Mouse (Mus musculus): ENCODE measurements around the gene Armh3. TPM values are rescaled to one million over a fixed set of nuclear protein-coding genes. Genes with fewer than 3 reads are reported as not detected.

Gene Armh3
- polyA plus RNA-seq, 1 experiment from 2014 or later: 10.1 TPM

GRCm38 (mm10) chr19:45830679-45831078 is 167.6 kb downstream of the Armh3 start:
- WGBS: 36% methylated on average over 2 of the region's 2 CpGs
- H3K4me3 ChIP-seq (ENCODE audit: low read depth, low read length): no peak overlapping the region
- no peaks in the 10 kb centered on the region for H3K27me3 ChIP-seq (replicated peaks; ENCODE audit: control insufficient read depth, insufficient read depth, low read length)
- H3K9ac ChIP-seq (ENCODE audit: low read depth, low read length): no peak overlapping the region
- no peak for ATAC-seq
- no peaks in the 10 kb centered on the region; the same call in 1 of the 2 replicates for H3K36me3 ChIP-seq (ENCODE audit: control insufficient read depth, insufficient read depth)
- peak; percentile 42 for TF ChIP-seq CTCF (IDR thresholded peaks at IDR 0.05; ENCODE audit: low read depth)
- H3K4me2 ChIP-seq (replicated peaks; ENCODE audit: low read depth): no peak overlapping the region
- no peaks in the 10 kb centered on the region for H3K4me1 ChIP-seq (replicated peaks; ENCODE audit: control insufficient read depth, insufficient read depth, low read length)
- H3K27ac ChIP-seq (ENCODE audit: low read depth, low read length): no peak overlapping the region
- no peaks in the 10 kb centered on the region for H3K9me3 ChIP-seq (ENCODE audit: control insufficient read depth)

- Histone ChIP-seq H3K4me1 (replicated peaks; ENCODE audit: control insufficient read depth, insufficient read depth, low read length) (no peaks in the 10 kb centered on the region), H3K36me3 (ENCODE audit: control insufficient read depth, insufficient read depth) (no peaks in the 10 kb centered on the region; the same call in 1 of the 2 replicates), H3K4me3 (ENCODE audit: low read depth, low read length) (no peak overlapping the region), H3K9me3 (ENCODE audit: control insufficient read depth) (no peaks in the 10 kb centered on the region), H3K4me2 (replicated peaks; ENCODE audit: low read depth) (no peak overlapping the region), H3K27me3 (replicated peaks; ENCODE audit: control insufficient read depth, insufficient read depth, low read length) (no peaks in the 10 kb centered on the region), H3K27ac (ENCODE audit: low read depth, low read length) (peak overlapping the region; percentile 21; the same call in 1 of the 2 replicates), H3K9ac (ENCODE audit: low read depth, low read length) (no peak overlapping the region)
- TF ChIP-seq CTCF (IDR thresholded peaks at IDR 0.05; ENCODE audit: low read depth): peak; percentile 27
- 91% methylated on average over 3 of the region's 3 CpGs for WGBS
- ATAC-seq: no peak
Measured at GRCm38 (mm10) chr19:45827736-45828135, 170.6 kb downstream of the Armh3 start.

- H3K4me2 ChIP-seq (replicated peaks; ENCODE audit: low read depth): no peak overlapping the region
- no peaks in the 10 kb centered on the region for H3K9me3 ChIP-seq (ENCODE audit: control insufficient read depth)
- H3K27me3 ChIP-seq (replicated peaks; ENCODE audit: control insufficient read depth, insufficient read depth, low read length): no peaks in the 10 kb centered on the region
- TF ChIP-seq CTCF (IDR thresholded peaks at IDR 0.05; ENCODE audit: low read depth): no peak
- no peak overlapping the region for H3K9ac ChIP-seq (ENCODE audit: low read depth, low read length)
- H3K4me3 ChIP-seq (ENCODE audit: low read depth, low read length): no peak overlapping the region
- H3K36me3 ChIP-seq (ENCODE audit: control insufficient read depth, insufficient read depth): no peaks in the 10 kb centered on the region; the same call in 1 of the 2 replicates
- no peaks in the 10 kb centered on the region for H3K4me1 ChIP-seq (replicated peaks; ENCODE audit: control insufficient read depth, insufficient read depth, low read length)
- no peak for ATAC-seq
- peak overlapping the region; percentile 21; the same call in 1 of the 2 replicates for H3K27ac ChIP-seq (ENCODE audit: low read depth, low read length)
- WGBS: 50% methylated on average over 5 of the region's 5 CpGs
Measured at GRCm38 (mm10) chr19:45827125-45827524, 171.2 kb downstream of the Armh3 start.

GRCm38 (mm10) chr19:45826146-45826545 is 172.1 kb downstream of the Armh3 start:
- Histone ChIP-seq H3K4me3 (ENCODE audit: low read depth, low read length) (no peak overlapping the region), H3K9me3 (ENCODE audit: control insufficient read depth) (no peaks in the 10 kb centered on the region), H3K27ac (ENCODE audit: low read depth, low read length) (no peak overlapping the region), H3K27me3 (replicated peaks; ENCODE audit: control insufficient read depth, insufficient read depth, low read length) (no peaks in the 10 kb centered on the region), H3K4me2 (replicated peaks; ENCODE audit: low read depth) (no peak overlapping the region), H3K4me1 (replicated peaks; ENCODE audit: control insufficient read depth, insufficient read depth, low read length) (no peaks in the 10 kb centered on the region), H3K9ac (ENCODE audit: low read depth, low read length) (no peak overlapping the region), H3K36me3 (ENCODE audit: control insufficient read depth, insufficient read depth) (no peaks in the 10 kb centered on the region; the same call in 1 of the 2 replicates)
- WGBS: 73% methylated on average over 3 of the region's 3 CpGs
- no peak for ATAC-seq
- no peak for TF ChIP-seq CTCF (IDR thresholded peaks at IDR 0.05; ENCODE audit: low read depth)

GRCm38 (mm10) chr19:45821832-45822231 is 176.5 kb downstream of the Armh3 start:
- Histone ChIP-seq H3K4me3 (ENCODE audit: low read depth, low read length) (no peak overlapping the region), H3K36me3 (ENCODE audit: control insufficient read depth, insufficient read depth) (peaks cover 17% of the 10 kb centered on the region), H3K4me1 (replicated peaks; ENCODE audit: control insufficient read depth, insufficient read depth, low read length) (no peaks in the 10 kb centered on the region), H3K27ac (ENCODE audit: low read depth, low read length) (no peak overlapping the region), H3K9ac (ENCODE audit: low read depth, low read length) (no peak overlapping the region), H3K27me3 (replicated peaks; ENCODE audit: control insufficient read depth, insufficient read depth, low read length) (no peaks in the 10 kb centered on the region), H3K9me3 (ENCODE audit: control insufficient read depth) (no peaks in the 10 kb centered on the region), H3K4me2 (replicated peaks; ENCODE audit: low read depth) (no peak overlapping the region)
- 75% methylated on average over 5 of the region's 5 CpGs for WGBS
- ATAC-seq: no peak
- no peak for TF ChIP-seq CTCF (IDR thresholded peaks at IDR 0.05; ENCODE audit: low read depth)

GRCm38 (mm10) chr19:45817816-45818490 is 180.3 kb downstream of the Armh3 start:
- Histone ChIP-seq H3K9me3 (ENCODE audit: control insufficient read depth) (no peaks in the 10 kb centered on the region), H3K4me2 (replicated peaks; ENCODE audit: low read depth) (no peak overlapping the region), H3K9ac (ENCODE audit: low read depth, low read length) (no peak overlapping the region), H3K27me3 (replicated peaks; ENCODE audit: control insufficient read depth, insufficient read depth, low read length) (peaks cover 5% of the 10 kb centered on the region; the same call in 1 of the 2 replicates), H3K4me3 (ENCODE audit: low read depth, low read length) (no peak overlapping the region), H3K4me1 (replicated peaks; ENCODE audit: control insufficient read depth, insufficient read depth, low read length) (no peaks in the 10 kb centered on the region), H3K36me3 (ENCODE audit: control insufficient read depth, insufficient read depth) (peaks cover 17% of the 10 kb centered on the region), H3K27ac (ENCODE audit: low read depth, low read length) (no peak overlapping the region)
- no peak for TF ChIP-seq CTCF (IDR thresholded peaks at IDR 0.05; ENCODE audit: low read depth)
- 59% methylated on average over 11 of the region's 11 CpGs for WGBS
- no peak for ATAC-seq

Data from intestine, postnatal 0 days (tissue).